Mouse (Mus musculus): ENCODE results near the gene Gm13119. TPM values are rescaled to one million over a fixed set of nuclear protein-coding genes. Genes with fewer than 3 reads are reported as not detected.
"Not testable (repeated sequence)": the region's sequence is repeated elsewhere in the genome, so short reads cannot be mapped to it uniquely, and the experiment has no call there.

The Gm13119 gene
- total RNA-seq (2021), result not detected in 2 replicates
- long read RNA-seq, experiment 1, result 0 reads
- long read RNA-seq, experiment 2, result 0 reads

DNA sequence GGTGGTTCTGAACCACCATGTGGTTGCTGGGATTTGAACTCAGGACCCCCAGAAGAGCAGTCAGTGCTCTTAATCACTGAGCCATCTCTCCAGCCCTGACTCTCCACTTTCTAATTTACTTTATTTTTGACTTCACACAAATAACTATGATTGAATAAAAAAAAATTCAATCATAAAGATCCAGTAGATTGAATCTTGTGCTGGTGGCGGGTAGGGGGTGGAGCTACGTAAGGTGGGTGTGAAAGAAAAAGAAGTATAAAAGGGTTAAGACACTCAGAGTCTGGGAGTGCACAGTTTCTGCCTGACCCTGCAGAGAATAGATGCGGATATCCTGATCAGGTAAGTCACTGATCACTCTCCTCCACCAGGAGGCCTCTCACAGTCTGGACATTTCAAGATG, at the start of gene Gm13119:
TSS of gene Gm13119 (plus strand) at position 301 of the 400 bp plus-strand sequence.
- DNase-seq, result not testable (repeated sequence)

GRCm38 (mm10) chr4:144312666-144313460, 44.9 kb upstream of the Gm13119 start:
- DNase-seq, result not testable (repeated sequence)

- DNase-seq, result not testable (repeated sequence)
Measured at GRCm38 (mm10) chr4:144329949-144330348, 27.8 kb upstream of the Gm13119 start, which contains the start of gene Gm13128. Gene Gm13128, plus strand, starts transcription at chr4:144330249.

- not testable (repeated sequence) for DNase-seq
Measured at GRCm38 (mm10) chr4:144335856-144336255, 21.9 kb upstream of the Gm13119 start.

- DNase-seq, result no peak
Measured at GRCm38 (mm10) chr4:144377911-144378310, 20.2 kb downstream of the Gm13119 start, which contains the start of gene Pramef20. Gene Pramef20, minus strand, starts transcription at chr4:144377933.

DNA sequence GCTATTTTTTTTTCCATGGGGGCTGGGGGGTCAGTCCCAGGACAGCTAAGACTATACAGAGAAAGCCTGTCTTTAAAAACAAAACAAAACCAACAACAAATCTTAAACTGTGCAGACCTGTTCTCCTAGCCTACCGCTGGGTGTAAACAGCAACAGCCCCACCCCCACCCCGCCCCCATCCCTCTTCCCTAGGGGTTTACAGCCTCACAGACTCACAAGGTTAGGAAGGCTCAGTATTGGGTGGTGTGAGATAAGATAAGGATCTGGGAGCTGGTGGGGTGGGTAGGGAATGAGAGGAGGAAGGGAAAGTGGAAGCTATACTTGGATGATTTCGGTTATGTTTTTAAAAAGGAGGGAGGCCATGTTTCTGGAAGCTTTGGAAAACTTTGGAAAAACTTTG, 38.6 kb downstream of the Gm13119 start:
- no peak for DNase-seq

- DNase-seq, result no peak
Measured at GRCm38 (mm10) chr4:144402712-144403111, 45.0 kb downstream of the Gm13119 start.

- DNase-seq, result peak; percentile 13
Measured at GRCm38 (mm10) chr4:144404456-144405086, 46.8 kb downstream of the Gm13119 start.

DNA sequence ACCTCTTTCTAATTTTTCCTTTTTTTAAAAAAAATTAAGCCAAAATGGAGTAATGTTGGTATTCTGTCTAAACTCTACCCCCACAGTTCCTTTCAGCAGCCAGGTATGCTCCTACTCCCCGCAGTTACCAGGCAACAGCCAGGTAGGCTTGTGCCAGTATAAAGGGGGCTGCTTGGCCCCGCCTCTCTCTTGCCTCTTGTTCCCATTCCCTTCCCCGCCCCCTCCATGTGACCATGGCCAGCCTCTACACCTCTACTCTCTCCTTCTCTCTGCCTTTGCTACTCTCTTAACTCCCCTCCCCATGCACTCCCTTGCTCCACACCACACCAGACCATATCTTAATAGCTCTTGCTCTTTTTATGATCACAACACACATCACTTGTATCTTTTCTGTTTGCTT, 48.5 kb downstream of the Gm13119 start:
- DNase-seq, result no peak

GRCm38 (mm10) chr4:144408290-144408689, 50.5 kb downstream of the Gm13119 start, which contains the start of gene Pramef12:
Gene Pramef12, minus strand, starts transcription at chr4:144408464.
- no peak for DNase-seq

Other genes starting within 250 kb of the Gm13119 start
- not detected in 2 replicates for gene Oog3, start 195.3 kb upstream of the Gm13119 start, total RNA-seq (2021)
- gene Oog2, start 167.2 kb upstream of the Gm13119 start, total RNA-seq (2021), result not detected in 2 replicates
- gene C87977, start 144.6 kb upstream of the Gm13119 start, total RNA-seq (2021), result not detected in 2 replicates
- not detected in 2 replicates for gene Pramel5, start 77.5 kb upstream of the Gm13119 start, total RNA-seq (2021)
- not detected in 2 replicates for gene Gm13128, start 27.7 kb upstream of the Gm13119 start, total RNA-seq (2021)
- gene Pramef20, start 20.0 kb downstream of the Gm13119 start, total RNA-seq (2021), result not detected in 2 replicates
- gene Pramef12, start 50.5 kb downstream of the Gm13119 start, total RNA-seq (2021), result not detected in 2 replicates
- gene 1700012P22Rik, start 80.8 kb downstream of the Gm13119 start, total RNA-seq (2021), result not detected in 2 replicates
- not detected in 2 replicates for gene Gm9944, start 95.4 kb downstream of the Gm13119 start, total RNA-seq (2021)
- not detected in 2 replicates for gene Aadacl3, start 105.8 kb downstream of the Gm13119 start, total RNA-seq (2021)
- gene 9430007A20Rik, start 161.9 kb downstream of the Gm13119 start, total RNA-seq (2021), result not detected in 2 replicates
- gene Gm13124, start 207.2 kb downstream of the Gm13119 start, total RNA-seq (2021), result not detected in 2 replicates

Measured in adrenal gland, postnatal 14 days (tissue).